Mouse (Mus musculus) liver, embryonic 14.5 days (tissue): ENCODE results near the gene Ywhae.

ENCODE experiments used
- CTCF ChIP-seq: IDR thresholded peaks from 2 replicates; pipeline ENCODE4 v1.5.1; 2016; ENCODE audit warnings: antibody characterized with exemption, low read depth, control low read depth
- EP300 ChIP-seq: IDR thresholded peaks from 2 replicates; pipeline ENCODE4 v1.6.1; 2016; ENCODE audit warnings: antibody characterized with exemption, low read depth

GRCm38 (mm10) chr11:75792535-75792934 lies 59.9 kb downstream of the Ywhae start:
- TF ChIP-seq CTCF (no peak), EP300 (no peak)
